Mouse (Mus musculus) olfactory bulb, adult 2 months (tissue): ENCODE data around the gene Gm3238.
"Not testable (repeated sequence)": the region's sequence is repeated elsewhere in the genome, so short reads cannot be mapped to it uniquely, and the experiment has no call there.

Experiments
- CTCF ChIP-seq: fragments of 200-500 bp; IDR thresholded peaks from 2 replicates; pipeline ENCODE4 v1.5.1; 2012; ENCODE audit warnings: low read depth, mild to moderate bottlenecking, low read length, moderate library complexity; ENCODE audit not compliant: insufficient read depth
- POLR2A ChIP-seq: fragments of 200-500 bp; IDR thresholded peaks from 2 replicates; pipeline ENCODE4 v1.6.1; 2012; ENCODE audit warnings: mild to moderate bottlenecking, low read depth, low read length, moderate library complexity; ENCODE audit not compliant: insufficient read depth

GRCm38 (mm10) chr10:77741924-77742688 lies 29.0 kb downstream of the Gm3238 start, which contains the start of gene Gm18596:
- TF ChIP-seq CTCF, POLR2A: not testable (repeated sequence)
